Mouse (Mus musculus): ENCODE results near the gene Myo6.

Myo6 gene

DNA sequence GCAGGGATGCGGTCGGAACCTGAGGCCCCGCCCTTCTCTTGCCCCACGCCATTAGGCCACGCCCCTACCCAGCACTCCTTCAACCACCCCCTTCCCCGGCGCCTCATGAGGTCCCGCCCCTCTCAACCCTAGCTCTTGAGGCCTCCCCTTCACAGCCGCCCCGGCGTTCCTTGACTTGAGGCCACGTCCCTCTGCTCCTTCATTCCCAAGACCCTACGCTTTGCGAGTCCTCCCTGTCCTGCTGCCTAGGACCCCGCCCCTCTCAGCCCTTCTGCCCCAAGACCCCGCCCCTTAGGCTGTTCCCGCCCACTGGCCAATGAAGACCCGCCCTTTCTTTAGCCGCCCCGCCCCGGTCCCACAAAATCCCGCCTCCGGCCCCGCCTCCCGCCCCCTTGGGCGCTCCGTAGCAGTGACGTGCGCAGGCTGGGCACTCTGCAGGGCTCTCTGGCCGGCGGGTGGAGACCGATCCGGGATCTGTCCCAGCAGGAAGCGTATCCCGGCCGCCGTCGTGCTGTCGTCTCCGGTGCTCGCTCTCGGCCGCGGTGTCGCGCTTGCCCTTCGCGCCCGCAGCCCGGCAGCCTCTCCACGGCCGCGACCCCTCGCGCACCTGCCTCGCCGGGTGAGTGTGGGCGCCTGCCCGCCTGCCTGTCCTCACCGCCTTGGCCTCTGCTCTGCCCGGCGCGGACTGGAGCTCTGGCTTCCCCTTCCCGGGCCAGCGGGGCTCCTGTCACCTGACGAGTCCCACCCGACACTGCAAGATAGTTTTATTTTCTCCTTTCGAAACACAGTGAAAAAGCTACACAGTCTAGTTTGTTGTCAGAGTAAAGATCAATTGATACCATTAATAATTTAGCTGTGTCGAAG lies at the start of gene Myo6:
Myo6 (plus strand) TSS at position 421 of the 864 bp plus-strand sequence.
- H3K9me3 ChIP-seq (ENCODE audit: low read length) = no peaks in the 10 kb centered on the region
- TF ChIP-seq CTCF (conservative IDR thresholded peaks at IDR 0.05; ENCODE audit: low read length) = no peak
- no peak for TF ChIP-seq POU5F1 (IDR thresholded peaks at IDR 0.05; ENCODE audit: borderline replicate concordance, low read length)
- TF ChIP-seq NANOG (IDR thresholded peaks at IDR 0.05; ENCODE audit: borderline replicate concordance, low read length) = no peak
- H3K36me3 ChIP-seq (ENCODE audit: insufficient read depth, low read length) = no peaks in the 10 kb centered on the region
- peaks cover 4% of the 10 kb centered on the region; the same call in 1 of the 2 replicates for H3K4me1 ChIP-seq (replicated peaks; ENCODE audit: low read depth, low read length)
- peak within 1 kb of the TSS; percentile 90 for H3K4me3 ChIP-seq (replicated peaks; ENCODE audit: low read length)
- H3K27me3 ChIP-seq (ENCODE audit: insufficient read depth, low read length) = 0 out of 2 replicates have a peak, but pooled peaks cover 14% of the 10 kb centered on the region

GRCm38 (mm10) chr9:80145992-80146587 lies 18.7 kb upstream of the Myo6 start:
- Histone ChIP-seq H3K4me3 (replicated peaks; ENCODE audit: low read length) (no peak overlapping the region), H3K36me3 (ENCODE audit: insufficient read depth, low read length) (peaks cover 41% of the 10 kb centered on the region), H3K4me1 (replicated peaks; ENCODE audit: low read depth, low read length) (no peaks in the 10 kb centered on the region), H3K27me3 (ENCODE audit: insufficient read depth, low read length) (no peaks in the 10 kb centered on the region), H3K9me3 (ENCODE audit: low read length) (no peaks in the 10 kb centered on the region)
- TF ChIP-seq POU5F1 (IDR thresholded peaks at IDR 0.05; ENCODE audit: borderline replicate concordance, low read length) (no peak), NANOG (IDR thresholded peaks at IDR 0.05; ENCODE audit: borderline replicate concordance, low read length) (no peak), CTCF (conservative IDR thresholded peaks at IDR 0.05; ENCODE audit: low read length) (no peak)

GRCm38 (mm10) chr9:80149594-80149993 lies 15.2 kb upstream of the Myo6 start:
- Histone ChIP-seq H3K36me3 (ENCODE audit: insufficient read depth, low read length) (peaks cover 10% of the 10 kb centered on the region), H3K4me3 (replicated peaks; ENCODE audit: low read length) (no peak overlapping the region), H3K4me1 (replicated peaks; ENCODE audit: low read depth, low read length) (no peaks in the 10 kb centered on the region), H3K27me3 (ENCODE audit: insufficient read depth, low read length) (no peaks in the 10 kb centered on the region), H3K9me3 (ENCODE audit: low read length) (no peaks in the 10 kb centered on the region)
- TF ChIP-seq NANOG (IDR thresholded peaks at IDR 0.05; ENCODE audit: borderline replicate concordance, low read length) (no peak), POU5F1 (IDR thresholded peaks at IDR 0.05; ENCODE audit: borderline replicate concordance, low read length) (no peak), CTCF (conservative IDR thresholded peaks at IDR 0.05; ENCODE audit: low read length) (no peak)

DNA sequence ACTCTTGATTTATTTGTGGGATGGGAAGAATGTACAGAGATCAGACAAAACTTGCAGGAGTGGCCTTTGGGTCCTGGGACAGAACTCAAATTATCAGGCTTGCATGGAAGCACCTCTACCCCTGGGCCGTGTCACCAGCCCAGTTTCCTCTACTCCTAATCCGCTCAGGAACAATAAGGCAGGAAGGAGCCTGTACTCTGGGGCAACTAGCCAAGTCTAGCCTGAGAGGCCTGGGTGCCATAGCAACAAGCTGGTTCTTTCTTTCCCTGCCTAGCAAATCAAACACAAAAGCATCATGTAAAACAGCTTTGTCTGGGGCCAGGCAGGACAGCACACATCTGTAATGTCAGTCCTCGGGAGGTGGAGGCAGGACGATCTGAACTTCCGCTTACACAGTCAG lies 9.6 kb upstream of the Myo6 start:
- Histone ChIP-seq H3K27me3 (ENCODE audit: insufficient read depth, low read length) (no peaks in the 10 kb centered on the region), H3K9me3 (ENCODE audit: low read length) (no peaks in the 10 kb centered on the region), H3K36me3 (ENCODE audit: insufficient read depth, low read length) (no peaks in the 10 kb centered on the region), H3K4me3 (replicated peaks; ENCODE audit: low read length) (no peak overlapping the region), H3K4me1 (replicated peaks; ENCODE audit: low read depth, low read length) (peaks cover 5% of the 10 kb centered on the region; the same call in 1 of the 2 replicates)
- TF ChIP-seq POU5F1 (IDR thresholded peaks at IDR 0.05; ENCODE audit: borderline replicate concordance, low read length) = no peak
- no peak for TF ChIP-seq CTCF (conservative IDR thresholded peaks at IDR 0.05; ENCODE audit: low read length)
- TF ChIP-seq NANOG (IDR thresholded peaks at IDR 0.05; ENCODE audit: borderline replicate concordance, low read length) = no peak

DNA sequence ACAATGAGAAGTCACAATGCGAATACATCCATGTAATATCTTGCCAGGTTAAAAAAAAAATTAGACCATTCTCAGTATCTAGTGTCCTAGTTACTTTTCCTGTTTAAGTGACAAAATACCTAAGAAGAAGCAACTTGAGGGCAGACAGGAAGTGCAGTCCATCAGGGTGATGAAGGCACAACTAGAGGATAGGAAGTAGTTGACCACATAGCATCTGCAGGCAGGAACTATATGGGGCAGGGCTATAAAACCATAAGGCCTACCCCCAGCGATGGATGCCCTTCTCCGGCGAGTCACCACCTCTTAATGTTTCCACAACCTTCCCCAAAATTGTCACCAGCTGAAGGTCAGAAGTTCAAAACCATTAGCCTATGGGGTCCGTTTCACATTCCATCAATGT lies 8.1 kb upstream of the Myo6 start:
- Histone ChIP-seq H3K4me3 (replicated peaks; ENCODE audit: low read length) (no peak overlapping the region), H3K4me1 (replicated peaks; ENCODE audit: low read depth, low read length) (peaks cover 5% of the 10 kb centered on the region; the same call in 1 of the 2 replicates), H3K9me3 (ENCODE audit: low read length) (no peaks in the 10 kb centered on the region), H3K27me3 (ENCODE audit: insufficient read depth, low read length) (0 out of 2 replicates have a peak, but pooled peaks cover 3% of the 10 kb centered on the region), H3K36me3 (ENCODE audit: insufficient read depth, low read length) (no peaks in the 10 kb centered on the region)
- TF ChIP-seq CTCF (conservative IDR thresholded peaks at IDR 0.05; ENCODE audit: low read length) = no peak

- no peak for TF ChIP-seq CTCF (conservative IDR thresholded peaks at IDR 0.05; ENCODE audit: low read length)
- no peak for TF ChIP-seq NANOG (IDR thresholded peaks at IDR 0.05; ENCODE audit: borderline replicate concordance, low read length)
- no peak for TF ChIP-seq POU5F1 (IDR thresholded peaks at IDR 0.05; ENCODE audit: borderline replicate concordance, low read length)
- no peaks in the 10 kb centered on the region for H3K36me3 ChIP-seq (ENCODE audit: insufficient read depth, low read length)
- H3K27me3 ChIP-seq (ENCODE audit: insufficient read depth, low read length) = 0 out of 2 replicates have a peak, but pooled peaks cover 10% of the 10 kb centered on the region
- H3K9me3 ChIP-seq (ENCODE audit: low read length) = no peaks in the 10 kb centered on the region
- H3K4me1 ChIP-seq (replicated peaks; ENCODE audit: low read depth, low read length) = peaks cover 5% of the 10 kb centered on the region; the same call in 1 of the 2 replicates
- no peak overlapping the region for H3K4me3 ChIP-seq (replicated peaks; ENCODE audit: low read length)
Measured at GRCm38 (mm10) chr9:80157840-80158465, 6.9 kb upstream of the Myo6 start.

- Histone ChIP-seq H3K4me1 (replicated peaks; ENCODE audit: low read depth, low read length) (peaks cover 9% of the 10 kb centered on the region), H3K4me3 (replicated peaks; ENCODE audit: low read length) (no peak overlapping the region), H3K36me3 (ENCODE audit: insufficient read depth, low read length) (no peaks in the 10 kb centered on the region), H3K9me3 (ENCODE audit: low read length) (no peaks in the 10 kb centered on the region), H3K27me3 (ENCODE audit: insufficient read depth, low read length) (0 out of 2 replicates have a peak, but pooled peaks cover 14% of the 10 kb centered on the region)
- TF ChIP-seq CTCF (conservative IDR thresholded peaks at IDR 0.05; ENCODE audit: low read length) (no peak), POU5F1 (IDR thresholded peaks at IDR 0.05; ENCODE audit: borderline replicate concordance, low read length) (no peak), NANOG (IDR thresholded peaks at IDR 0.05; ENCODE audit: borderline replicate concordance, low read length) (no peak)
Measured at GRCm38 (mm10) chr9:80158937-80159336, 5.9 kb upstream of the Myo6 start.

DNA sequence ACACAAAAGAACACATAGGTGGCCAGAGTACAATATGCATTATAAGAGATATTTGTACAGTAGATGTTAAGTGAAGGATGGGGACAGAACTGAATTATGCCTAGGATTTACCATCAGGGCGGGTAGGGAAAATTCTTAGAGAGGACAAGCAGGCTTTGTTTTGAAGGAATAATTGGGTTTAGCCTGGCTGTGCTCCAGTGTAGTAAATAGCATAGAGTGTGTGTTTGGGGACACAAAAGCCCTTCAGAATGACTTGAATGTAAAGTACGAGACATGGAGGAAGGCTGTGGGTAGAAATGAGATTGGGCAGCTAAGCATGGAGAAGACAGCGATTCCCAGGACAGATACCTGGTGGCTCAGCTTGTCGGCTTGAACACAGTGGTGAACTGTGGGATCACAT lies 3.4 kb upstream of the Myo6 start:
- H3K4me3 ChIP-seq (replicated peaks; ENCODE audit: low read length) = no peak overlapping the region
- TF ChIP-seq CTCF (conservative IDR thresholded peaks at IDR 0.05; ENCODE audit: low read length) = no peak
- no peaks in the 10 kb centered on the region for H3K36me3 ChIP-seq (ENCODE audit: insufficient read depth, low read length)
- H3K4me1 ChIP-seq (replicated peaks; ENCODE audit: low read depth, low read length) = peaks cover 4% of the 10 kb centered on the region; the same call in 1 of the 2 replicates
- no peaks in the 10 kb centered on the region for H3K9me3 ChIP-seq (ENCODE audit: low read length)
- H3K27me3 ChIP-seq (ENCODE audit: insufficient read depth, low read length) = 0 out of 2 replicates have a peak, but pooled peaks cover 14% of the 10 kb centered on the region
